Mouse (Mus musculus): ENCODE measurements at regions not wholly inside any gene's neighbourhood (a gene's known extent, or its start where the extent isn't known, plus 50 kb on each side); places are given as distances from the start of the nearest gene placed in this dataset.

- H3K4me3 ChIP-seq (ENCODE audit: insufficient read depth, low read length): no peak overlapping the region
These were observed 54.7 kb upstream of the Commd3 start for GRCm38 (mm10) chr2:18617520-18617919.

DNA sequence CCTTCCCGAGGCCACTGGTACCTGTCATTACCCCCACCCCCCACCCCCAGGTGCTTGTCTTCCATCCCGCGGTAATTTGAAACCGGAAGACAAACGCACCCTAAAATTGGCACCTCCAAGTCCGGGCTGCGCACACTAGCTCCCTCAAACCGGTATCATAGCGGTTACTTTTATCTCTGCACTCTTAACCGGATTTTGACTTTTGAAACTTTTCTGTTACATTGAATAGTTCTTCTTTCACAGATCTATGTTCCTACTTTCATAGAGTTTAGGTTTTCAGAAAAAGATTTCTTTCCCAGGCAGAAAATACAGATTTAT lies 62.4 kb upstream of the Commd3 start:
- no peak for TF ChIP-seq POLR2A (IDR thresholded peaks at IDR 0.05; ENCODE audit: low read depth, low read length)
- TF ChIP-seq CTCF (IDR thresholded peaks at IDR 0.05; ENCODE audit: borderline replicate concordance, insufficient read depth, low read length): no peak
- no peak overlapping the region for H3K4me3 ChIP-seq (ENCODE audit: insufficient read depth, low read length)
- no peak overlapping the region for H3K27ac ChIP-seq (ENCODE audit: insufficient read depth, low read length)
- H3K4me1 ChIP-seq (ENCODE audit: control insufficient read depth, insufficient read depth, low read length): no peaks in the 10 kb centered on the region

More at GRCm38 (mm10) chr2:18617520-18617919, 54.7 kb upstream of the Commd3 start:
- Histone ChIP-seq H3K27ac (ENCODE audit: insufficient read depth, low read length) (no peak overlapping the region), H3K4me1 (ENCODE audit: control insufficient read depth, insufficient read depth, low read length) (no peaks in the 10 kb centered on the region)
- TF ChIP-seq POLR2A (IDR thresholded peaks at IDR 0.05; ENCODE audit: low read depth, low read length) (no peak), CTCF (IDR thresholded peaks at IDR 0.05; ENCODE audit: borderline replicate concordance, insufficient read depth, low read length) (no peak)

DNA sequence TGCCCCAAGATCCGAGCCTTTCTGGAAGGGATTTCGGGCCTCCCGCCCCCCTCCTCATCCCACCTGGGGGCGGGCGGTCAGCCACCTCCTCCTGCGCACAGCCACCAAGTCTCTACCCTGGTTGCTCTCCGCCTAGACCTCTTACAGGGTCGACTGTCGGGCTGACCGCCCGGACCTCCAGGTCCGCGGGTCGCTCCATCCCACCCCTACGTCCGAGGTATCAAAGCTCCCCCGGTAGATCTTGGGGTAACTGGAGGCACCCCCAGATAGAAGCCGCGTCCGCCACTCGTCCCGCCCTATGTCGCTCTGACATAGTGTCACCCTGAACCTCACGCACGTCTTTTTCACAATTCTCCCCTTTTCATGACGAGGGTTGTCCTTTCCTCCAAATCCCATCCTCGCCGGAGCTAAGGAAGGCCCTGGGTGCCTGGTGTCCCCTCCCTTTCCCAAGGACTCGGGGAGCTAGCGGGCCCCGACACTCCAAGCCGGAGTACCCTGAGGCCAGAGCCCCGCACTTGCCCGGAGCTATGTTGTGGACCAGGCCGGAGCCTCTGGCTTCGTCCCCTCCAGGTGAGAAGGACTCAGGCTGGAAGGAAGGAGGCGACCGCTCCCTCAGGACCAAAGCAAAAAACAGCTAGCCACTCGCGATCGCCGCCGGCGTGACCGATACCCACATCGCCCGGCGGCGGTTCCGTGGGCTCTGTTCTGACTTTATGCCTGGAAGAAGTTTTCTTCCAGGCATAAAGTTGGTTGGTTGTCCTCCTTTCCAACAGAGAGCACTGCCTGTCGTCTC lies 62.9 kb upstream of the Commd3 start:
- no peaks in the 10 kb centered on the region for H3K4me1 ChIP-seq (ENCODE audit: control insufficient read depth, insufficient read depth, low read length)
- H3K4me3 ChIP-seq (ENCODE audit: insufficient read depth, low read length): peak overlapping the region; percentile 41
- TF ChIP-seq POLR2A (IDR thresholded peaks at IDR 0.05; ENCODE audit: low read depth, low read length) (no peak), CTCF (IDR thresholded peaks at IDR 0.05; ENCODE audit: borderline replicate concordance, insufficient read depth, low read length) (no peak)
- H3K27ac ChIP-seq (ENCODE audit: insufficient read depth, low read length): no peak overlapping the region

DNA sequence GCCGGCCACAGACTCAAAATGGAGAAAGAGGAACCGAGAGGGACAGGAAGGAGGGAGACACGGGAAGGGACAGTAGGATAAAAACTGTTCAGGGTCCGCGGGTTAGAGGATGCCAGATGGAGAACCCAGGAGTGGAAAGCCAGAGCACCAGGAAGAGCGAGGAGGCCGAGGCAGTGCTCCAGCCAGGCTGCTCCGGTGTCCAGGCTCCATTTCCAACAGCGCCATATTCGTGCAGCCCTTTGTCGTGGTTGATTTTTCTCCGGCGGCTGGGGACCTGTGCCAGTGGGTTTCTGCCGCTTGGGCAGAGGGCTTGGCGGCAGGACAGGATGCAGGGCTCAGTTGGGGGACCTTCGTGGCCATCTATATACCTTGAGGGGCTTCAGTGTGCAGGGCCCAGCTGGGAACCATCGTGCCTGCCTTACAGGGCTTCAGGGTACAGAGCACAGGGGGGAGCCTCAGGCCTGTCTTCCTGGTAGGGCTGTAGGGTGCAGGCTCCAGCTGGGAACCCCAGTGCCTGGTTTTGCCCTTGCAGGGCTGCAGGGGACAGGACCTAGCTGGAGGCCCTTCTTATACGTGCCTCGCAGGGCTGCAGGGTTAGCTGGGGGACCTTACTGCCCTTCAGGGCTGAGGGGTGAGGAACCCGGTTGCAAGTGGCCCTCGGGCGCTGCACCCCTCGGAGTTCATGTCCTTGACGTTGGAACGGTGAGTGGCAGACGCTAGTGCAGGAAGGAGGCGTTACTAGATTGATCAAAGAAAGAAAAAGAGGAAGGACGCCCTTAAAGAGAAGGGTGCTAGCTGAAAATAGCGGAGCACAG lies 63.7 kb upstream of the Commd3 start:
- Histone ChIP-seq H3K4me1 (ENCODE audit: control insufficient read depth, insufficient read depth, low read length) (no peaks in the 10 kb centered on the region), H3K4me3 (ENCODE audit: insufficient read depth, low read length) (peak overlapping the region; percentile 41), H3K27ac (ENCODE audit: insufficient read depth, low read length) (no peak overlapping the region)
- TF ChIP-seq CTCF (IDR thresholded peaks at IDR 0.05; ENCODE audit: borderline replicate concordance, insufficient read depth, low read length) (no peak), POLR2A (IDR thresholded peaks at IDR 0.05; ENCODE audit: low read depth, low read length) (no peak)

- H3K4me3 ChIP-seq (ENCODE audit: insufficient read depth, low read length): peak overlapping the region; percentile 41
- TF ChIP-seq POLR2A (IDR thresholded peaks at IDR 0.05; ENCODE audit: low read depth, low read length) (no peak), CTCF (IDR thresholded peaks at IDR 0.05; ENCODE audit: borderline replicate concordance, insufficient read depth, low read length) (no peak)
- no peaks in the 10 kb centered on the region for H3K4me1 ChIP-seq (ENCODE audit: control insufficient read depth, insufficient read depth, low read length)
- H3K27ac ChIP-seq (ENCODE audit: insufficient read depth, low read length): no peak overlapping the region
These were observed 64.5 kb upstream of the Commd3 start for GRCm38 (mm10) chr2:18607586-18608259.

- no peak overlapping the region for H3K4me3 ChIP-seq (ENCODE audit: insufficient read depth, low read length)
- no peak overlapping the region for H3K27ac ChIP-seq (ENCODE audit: insufficient read depth, low read length)
- no peak for TF ChIP-seq POLR2A (IDR thresholded peaks at IDR 0.05; ENCODE audit: low read depth, low read length)
- TF ChIP-seq CTCF (IDR thresholded peaks at IDR 0.05; ENCODE audit: borderline replicate concordance, insufficient read depth, low read length): no peak
- no peaks in the 10 kb centered on the region for H3K4me1 ChIP-seq (ENCODE audit: control insufficient read depth, insufficient read depth, low read length)
These were observed 65.1 kb upstream of the Commd3 start for GRCm38 (mm10) chr2:18607088-18607487.

DNA sequence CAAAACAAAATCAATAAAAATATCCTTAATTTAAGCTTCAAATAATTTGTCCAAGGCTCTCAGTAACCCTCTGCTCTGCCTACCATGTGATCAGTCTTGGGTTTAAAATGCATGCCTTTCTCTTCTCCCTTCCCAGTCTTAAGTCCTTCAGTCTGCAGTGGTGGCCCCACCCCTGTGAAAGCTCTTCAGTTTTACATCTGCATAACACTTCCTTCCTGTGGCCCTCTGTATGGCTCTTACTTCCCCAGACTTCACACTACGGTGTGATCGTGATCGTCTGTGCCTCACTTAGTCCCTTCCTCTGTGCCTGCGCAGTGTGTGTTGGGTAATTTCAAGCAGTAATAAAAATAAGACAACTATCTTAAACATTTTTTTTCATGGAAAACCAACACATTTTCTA lies 80.0 kb upstream of the Commd3 start:
- Histone ChIP-seq H3K4me1 (ENCODE audit: control insufficient read depth, insufficient read depth, low read length) (no peaks in the 10 kb centered on the region), H3K4me3 (ENCODE audit: insufficient read depth, low read length) (no peak overlapping the region), H3K27ac (ENCODE audit: insufficient read depth, low read length) (no peak overlapping the region)
- TF ChIP-seq POLR2A (IDR thresholded peaks at IDR 0.05; ENCODE audit: low read depth, low read length) (no peak), CTCF (IDR thresholded peaks at IDR 0.05; ENCODE audit: borderline replicate concordance, insufficient read depth, low read length) (no peak)

DNA sequence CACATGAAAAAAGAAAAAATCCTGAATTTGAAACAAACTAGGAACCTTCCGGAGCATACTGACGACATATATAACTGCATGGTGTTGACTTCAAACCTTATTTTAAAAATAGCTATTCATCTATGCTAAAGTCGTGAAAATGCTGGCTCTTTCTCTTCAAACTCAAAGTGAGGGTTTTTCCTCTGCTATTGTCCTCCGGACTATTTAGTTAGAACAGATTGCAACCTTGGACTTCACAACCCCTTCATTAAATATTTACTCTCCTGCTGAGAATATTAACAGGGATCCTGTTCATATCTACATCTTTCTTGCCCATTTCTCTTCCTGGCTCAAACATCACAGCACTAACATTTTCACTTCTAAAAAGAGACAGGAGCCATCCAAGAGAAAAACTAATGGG lies 84.0 kb upstream of the Commd3 start:
- TF ChIP-seq POLR2A (IDR thresholded peaks at IDR 0.05; ENCODE audit: low read depth, low read length) (no peak), CTCF (IDR thresholded peaks at IDR 0.05; ENCODE audit: borderline replicate concordance, insufficient read depth, low read length) (no peak)
- no peak overlapping the region for H3K27ac ChIP-seq (ENCODE audit: insufficient read depth, low read length)
- H3K4me3 ChIP-seq (ENCODE audit: insufficient read depth, low read length): peak overlapping the region; percentile 87
- no peaks in the 10 kb centered on the region for H3K4me1 ChIP-seq (ENCODE audit: control insufficient read depth, insufficient read depth, low read length)

GRCm38 (mm10) chr2:18587746-18588231 lies 84.4 kb upstream of the Commd3 start:
- H3K4me3 ChIP-seq (ENCODE audit: insufficient read depth, low read length): peak overlapping the region; percentile 87
- no peaks in the 10 kb centered on the region for H3K4me1 ChIP-seq (ENCODE audit: control insufficient read depth, insufficient read depth, low read length)
- H3K27ac ChIP-seq (ENCODE audit: insufficient read depth, low read length): peak overlapping the region; percentile 35; the same call in 1 of the 2 replicates
- TF ChIP-seq CTCF (IDR thresholded peaks at IDR 0.05; ENCODE audit: borderline replicate concordance, insufficient read depth, low read length) (no peak), POLR2A (IDR thresholded peaks at IDR 0.05; ENCODE audit: low read depth, low read length) (no peak; the same call in 1 of the 2 replicates)
